Mouse (Mus musculus): ENCODE data around the gene Fhit.

The Fhit gene

GRCm38 (mm10) chr14:10344064-10344463 is 817.8 kb downstream of the Fhit start:
- DNase-seq, result no peak

DNA sequence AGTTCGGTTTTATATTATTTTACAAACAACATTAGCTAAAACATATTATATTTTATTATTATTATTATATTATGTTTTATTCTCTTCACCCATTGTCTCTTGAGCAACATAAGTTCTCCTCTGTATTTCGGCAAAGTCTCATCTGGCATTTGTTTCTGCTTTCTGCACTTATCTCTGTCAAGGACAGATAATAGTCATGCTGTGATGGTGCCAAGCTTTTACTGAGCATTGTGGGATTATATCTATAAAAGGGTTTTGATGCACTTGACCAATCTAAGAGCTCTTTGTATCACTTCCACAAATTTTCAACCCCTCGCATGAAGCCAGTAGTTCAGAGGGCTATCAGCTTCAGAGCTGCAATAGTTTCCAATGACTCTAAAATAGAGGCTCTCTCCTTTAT is 845.1 kb downstream of the Fhit start:
- no peak for DNase-seq

- no peak for DNase-seq
These were observed 849.6 kb downstream of the Fhit start for GRCm38 (mm10) chr14:10312190-10312589.

DNA sequence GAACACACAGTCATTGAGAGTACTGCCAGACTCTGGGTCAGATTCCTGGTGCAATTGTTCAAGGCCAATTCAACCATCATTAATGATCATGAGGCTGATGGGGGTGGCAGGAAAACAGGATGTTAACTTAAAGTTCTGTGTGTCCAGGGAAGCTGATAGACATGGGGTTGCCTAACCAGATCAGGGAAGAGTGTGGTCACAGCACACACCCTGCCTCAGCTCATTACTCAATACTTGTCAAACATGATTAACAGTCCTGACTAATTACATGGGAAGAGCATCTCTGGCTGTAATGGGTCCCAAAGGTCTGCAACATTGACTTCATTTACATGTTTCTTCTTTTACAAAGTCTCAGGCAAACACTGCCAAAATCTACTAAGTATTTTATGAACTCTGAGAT is 856.5 kb downstream of the Fhit start:
- DNase-seq, result no peak

GRCm38 (mm10) chr14:10301497-10301896 is 860.3 kb downstream of the Fhit start:
- no peak for DNase-seq

GRCm38 (mm10) chr14:10300914-10301313 is 860.9 kb downstream of the Fhit start:
- DNase-seq, result no peak

DNA sequence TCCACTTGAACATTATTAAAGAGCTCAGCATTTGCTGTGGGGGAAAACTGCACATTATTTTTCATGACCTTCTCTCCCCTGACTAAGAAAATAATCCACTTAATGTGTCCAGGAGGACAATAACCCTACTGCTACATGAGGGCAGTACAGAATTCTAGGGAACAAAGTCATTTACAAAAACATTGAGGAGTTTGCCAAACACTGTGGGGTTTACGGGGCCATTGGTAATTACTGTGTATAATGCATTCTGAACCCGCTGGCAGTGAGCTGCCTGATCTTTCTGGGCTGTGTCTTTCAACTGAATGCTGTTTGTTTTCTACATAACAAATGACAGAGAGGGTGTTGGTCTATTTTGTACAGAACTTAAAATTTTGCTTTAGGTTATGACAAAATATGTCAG is 862.8 kb downstream of the Fhit start:
- DNase-seq, result no peak

DNA sequence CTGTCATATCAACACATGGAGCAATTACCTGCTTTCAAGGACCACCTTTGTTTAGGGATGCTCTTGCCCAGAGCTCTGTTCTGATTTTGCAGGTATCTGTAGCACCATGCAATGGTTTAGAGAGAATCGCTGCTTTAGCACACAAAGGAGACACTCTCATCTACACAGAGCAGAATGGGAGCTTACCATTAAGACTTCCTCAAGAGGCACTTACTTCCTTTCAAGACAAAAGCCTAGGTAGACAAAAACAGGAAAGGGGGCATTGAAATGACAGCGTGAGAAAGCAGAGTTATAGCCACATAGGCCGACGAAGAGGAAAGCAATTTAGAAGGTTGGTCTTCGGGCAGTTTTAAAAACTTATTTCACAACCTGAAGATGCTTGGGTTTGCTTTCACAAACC is 872.8 kb downstream of the Fhit start:
- no peak for DNase-seq

DNA sequence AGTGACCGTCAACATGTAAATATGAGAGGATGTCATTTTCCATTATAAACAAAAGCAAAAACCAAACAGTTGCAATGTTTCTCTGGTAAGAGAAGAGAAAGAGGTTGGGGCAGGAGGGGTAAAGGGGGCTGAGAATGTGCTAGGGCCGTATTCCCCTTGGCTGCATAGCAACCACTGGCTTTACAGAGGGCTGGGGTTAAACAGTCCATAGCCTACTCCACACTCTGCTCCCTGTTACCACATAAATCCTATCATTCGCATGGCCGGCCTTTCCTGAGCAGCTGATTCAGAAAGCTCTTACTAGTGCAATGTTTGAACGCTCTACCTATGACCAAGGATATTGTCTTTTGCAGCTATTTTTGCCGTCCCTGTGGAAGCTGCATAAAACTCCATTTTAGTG is 875.8 kb downstream of the Fhit start:
- DNase-seq, result no peak

- DNase-seq, result no peak
These were observed 933.1 kb downstream of the Fhit start for GRCm38 (mm10) chr14:10228708-10229107.

DNA sequence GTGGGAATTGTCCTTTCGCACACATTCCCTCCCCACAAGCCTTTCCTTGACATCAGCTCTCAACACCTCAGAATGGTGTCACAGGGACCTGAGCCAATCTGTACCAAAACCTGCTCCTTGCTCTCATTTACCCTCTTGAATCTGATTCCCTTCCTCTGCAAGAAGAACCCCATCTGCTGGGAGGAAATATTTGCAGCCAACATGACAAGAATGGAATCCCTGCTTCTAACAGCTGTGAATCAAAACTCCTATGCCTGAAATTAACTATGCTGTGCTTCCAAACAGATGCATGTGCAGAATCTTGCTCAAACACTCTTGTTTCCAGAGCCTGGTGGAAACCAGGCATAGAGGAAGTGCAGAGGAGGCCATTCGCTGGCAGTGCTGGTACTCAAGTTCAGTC is 940.0 kb downstream of the Fhit start:
- no peak for DNase-seq

- peak; percentile 3 to 15 for DNase-seq
These were observed 948.6 kb downstream of the Fhit start for GRCm38 (mm10) chr14:10213216-10213615.

- peak; percentile 3 to 11 for DNase-seq
These were observed 950.7 kb downstream of the Fhit start for GRCm38 (mm10) chr14:10211184-10211583.

DNA sequence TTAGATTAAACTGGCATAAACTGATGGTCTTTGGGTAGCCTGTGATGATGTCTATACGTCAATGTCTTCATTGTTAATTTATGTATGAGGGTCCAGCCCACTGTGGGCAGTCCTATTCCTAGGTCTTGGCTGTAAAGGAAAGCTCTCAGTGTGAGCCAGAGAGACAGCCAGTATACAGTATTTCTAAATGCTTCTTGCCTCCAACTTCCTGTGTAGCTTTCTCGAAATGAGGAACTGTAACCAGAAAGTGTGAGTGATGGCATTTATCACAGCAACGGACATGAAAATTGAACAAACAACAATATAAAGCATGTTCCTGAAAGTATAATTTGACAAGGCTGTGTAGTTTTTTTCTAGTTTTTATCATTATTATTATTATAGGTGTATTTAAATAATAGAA is 952.8 kb downstream of the Fhit start:
- DNase-seq, result no peak

- DNase-seq, result no peak
These were observed 956.1 kb downstream of the Fhit start for GRCm38 (mm10) chr14:10205699-10206098.

- DNase-seq, result no peak
These were observed 956.5 kb downstream of the Fhit start for GRCm38 (mm10) chr14:10205290-10205689.

GRCm38 (mm10) chr14:10194130-10194529 is 967.7 kb downstream of the Fhit start:
- no peak for DNase-seq

- peak; percentile 4 to 11 for DNase-seq
These were observed 990.1 kb downstream of the Fhit start for GRCm38 (mm10) chr14:10171761-10172160.

- no peak for DNase-seq
These were observed 995.0 kb downstream of the Fhit start for GRCm38 (mm10) chr14:10166641-10167429.

DNA sequence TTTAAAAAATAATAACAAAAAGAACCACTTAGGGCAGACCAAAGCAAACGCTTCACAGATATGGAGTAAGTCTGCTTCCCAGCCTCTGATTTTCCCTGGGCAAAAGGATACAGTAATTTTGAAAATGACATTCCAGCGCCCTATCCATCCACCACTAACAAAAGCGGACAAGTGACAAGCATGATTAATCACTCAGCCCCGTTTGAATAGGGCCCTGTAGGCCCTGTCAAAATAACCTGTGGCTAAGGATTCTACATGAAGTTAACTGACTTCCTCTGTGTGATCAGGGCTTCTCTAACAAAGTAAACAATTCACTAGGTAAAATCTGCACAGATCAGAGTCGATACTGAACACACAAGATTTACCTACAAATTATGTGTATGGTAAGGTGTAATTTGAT is 1012.0 kb downstream of the Fhit start:
- DNase-seq, result no peak

- DNase-seq, result no peak
These were observed 1022.5 kb downstream of the Fhit start for GRCm38 (mm10) chr14:10139311-10139710.

DNA sequence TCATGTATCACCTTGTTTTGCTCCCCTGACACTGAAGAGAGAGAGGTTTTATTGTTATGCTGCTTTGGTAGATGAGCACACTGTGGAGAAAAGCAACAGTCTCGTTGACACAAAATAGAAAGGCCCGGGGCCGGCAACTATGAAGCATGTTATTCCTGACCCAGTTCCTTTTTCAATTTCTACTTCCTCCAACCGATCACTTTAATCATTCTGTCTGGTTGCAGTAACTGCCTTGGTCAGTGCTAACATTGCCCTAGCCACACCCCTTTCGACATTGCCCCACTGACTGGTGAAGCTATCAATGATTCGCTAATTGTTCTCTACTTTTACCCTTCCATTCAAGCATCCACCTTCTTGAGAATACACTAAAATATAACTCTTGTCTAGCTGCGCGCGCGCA is 1028.0 kb downstream of the Fhit start:
- DNase-seq, result peak; percentile 2 to 6

DNA sequence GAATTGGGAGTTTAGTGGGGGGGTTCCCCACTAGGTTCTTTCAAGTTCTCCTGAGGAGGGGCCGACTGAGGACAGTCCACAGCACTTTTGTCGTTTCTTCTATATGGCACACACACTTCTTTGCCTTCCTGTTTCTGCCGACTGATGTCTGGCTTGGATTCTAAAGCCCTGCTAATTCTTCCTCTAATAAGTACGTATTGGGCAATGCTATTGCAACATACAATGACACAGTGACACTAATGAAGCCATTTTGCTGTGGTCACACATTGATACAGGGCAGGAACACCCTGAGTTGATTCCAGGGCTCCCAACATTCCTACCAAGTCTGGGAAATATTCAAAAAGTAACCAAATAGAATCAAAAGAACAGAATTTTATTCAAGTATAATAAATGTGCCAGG is 1032.2 kb downstream of the Fhit start:
- no peak for DNase-seq

- no peak for DNase-seq
These were observed 1032.7 kb downstream of the Fhit start for GRCm38 (mm10) chr14:10129088-10129487.

- no peak for DNase-seq
These were observed 1035.3 kb downstream of the Fhit start for GRCm38 (mm10) chr14:10126536-10126935.
